In genomic region chr6:114814882-114815650, GRCm38 (mm10) we compare ENCODE assay signal across 10 mouse cellular contexts.
DNase-seq lines count a peak whose midpoint lies in the region; ATAC-seq lines count a peak whose summit lies in the region.
"Had no signal": no experiment of that assay in that cellular context is flagged by ENCODE, and none has a peak within 500 bp of the region (broad histone marks: within the 10 kb centered on the region; RNA-seq: fewer than 3 reads in every experiment).

No protein-coding gene starts in this region.

- DNase-seq in cerebellum, postnatal 10 days, result peak; percentile 92 to 95
- DNase-seq in cerebellum, adult 11-12 months, result no peak
- DNase-seq in liver (peak; percentile 34), MEL-GATA-1-ER (ENCODE audit: extremely low read depth, low read depth) (peak; percentile 13)
- peak; percentile 46 for DNase-seq in naive thymus-derived CD4-positive, alpha-beta T cell, adult 2 months (ENCODE audit: low read depth)
- DNase-seq in gastrocnemius, adult 8-10 months (ENCODE audit: low spot score in 2 of 2), result no peak
- no peak for DNase-seq in right cerebral cortex, postnatal 10 days (ENCODE audit: low spot score in 2 of 2)
- DNase-seq: cerebellum, adult 8-10 months had no signal

- H3K27ac ChIP-seq in liver, embryonic 12.5 days, result no peak overlapping the region
- H3K27ac ChIP-seq: hindbrain, embryonic 14.5 days had no signal

- no peak overlapping the region for H3K4me2 ChIP-seq in liver, embryonic 12.5 days
- H3K4me2 ChIP-seq: hindbrain, embryonic 14.5 days had no signal

- H3K36me3 ChIP-seq in liver, embryonic 12.5 days, result no peaks in the 10 kb centered on the region

- WGBS in liver, embryonic 12.5 days (ENCODE audit: insufficient replicate concordance), result 81% methylated on average over 5 of the region's 5 CpGs

- no peaks in the 10 kb centered on the region for H3K9me3 ChIP-seq in liver, embryonic 12.5 days (replicated peaks)

- no peaks in the 10 kb centered on the region; the same call in 1 of the 2 replicates for H3K27me3 ChIP-seq in liver, embryonic 12.5 days (replicated peaks)

- H3K9ac ChIP-seq in liver, embryonic 12.5 days, result no peak overlapping the region
- H3K9ac ChIP-seq: hindbrain, embryonic 14.5 days had no signal

- no peak for ATAC-seq in liver, embryonic 12.5 days

- H3K4me1 ChIP-seq in liver, embryonic 12.5 days, result peaks cover 39% of the 10 kb centered on the region

- no peak overlapping the region for H3K4me3 ChIP-seq in liver, embryonic 12.5 days

Comparison
In these comparisons a context has a peak if more than half of its experiments do, and no peak if none do; other contexts are left out.
1. DNase-seq: peak in cerebellum, postnatal 10 days (2 of 2), liver (single experiment), MEL-GATA-1-ER (single experiment) and naive thymus-derived CD4-positive, alpha-beta T cell, adult 2 months (single experiment); none in cerebellum, adult 11-12 months (single experiment), gastrocnemius, adult 8-10 months (0 of 2) and right cerebral cortex, postnatal 10 days (0 of 2).